Mouse (Mus musculus) liver, postnatal 0 days (tissue): ENCODE data around the gene Mon2. TPM values are rescaled to one million over a fixed set of nuclear protein-coding genes. Genes with fewer than 3 reads are reported as not detected.
A peak's percentile ranks its signal among the peaks of the same experiment; 100 is the strongest.

Experiments used
- ATAC-seq: fragments of 200-750 bp; cut with Nextera tagmentation; 2 replicates; pipeline ENCODE4 v1.8.0; 2017; ENCODE audit warnings: mild to moderate bottlenecking, moderate library complexity
- DNase-seq: peaks from one replicate; pipeline ENCODE4 v3.0.0-alpha.2; 2016
- H3K27ac ChIP-seq: fragments of 300-500 bp; sonication (generic); 2 replicates; pipeline ENCODE4 v1.5.1; 2014; ENCODE audit warnings: antibody characterized with exemption, moderate library complexity, mild to moderate bottlenecking, low read depth
- H3K27me3 ChIP-seq: fragments of 300-500 bp; sonication (generic); 2 replicates; pipeline ENCODE4 v1.6.1; 2014; ENCODE audit warnings: low read length, control low read depth, mixed read lengths; ENCODE audit not compliant: insufficient read depth
- H3K36me3 ChIP-seq: fragments of 300-500 bp; sonication (generic); replicated peaks from 2 replicates; pipeline ENCODE4 v1.6.1; 2014; ENCODE audit warnings: mild to moderate bottlenecking, control low read depth, low read length, moderate library complexity, mixed read lengths; ENCODE audit not compliant: insufficient read depth
- H3K4me1 ChIP-seq: fragments of 300-500 bp; sonication (generic); 2 replicates; pipeline ENCODE4 v1.6.1; 2014; ENCODE audit warnings: antibody characterized with exemption, mild to moderate bottlenecking, control low read depth; ENCODE audit not compliant: insufficient read depth
- H3K4me2 ChIP-seq: fragments of 300-500 bp; sonication (generic); 2 replicates; pipeline ENCODE4 v1.6.1; 2014; ENCODE audit warnings: low read depth, mild to moderate bottlenecking, low read length, moderate library complexity, mixed read lengths
- H3K4me3 ChIP-seq: fragments of 300-500 bp; sonication (generic); 2 replicates; pipeline ENCODE4 v1.5.1; 2014; ENCODE audit warnings: low read depth, low read length
- H3K9ac ChIP-seq: fragments of 300-500 bp; sonication (generic); replicated peaks from 2 replicates; pipeline ENCODE4 v1.6.1; 2014; ENCODE audit warnings: mild to moderate bottlenecking, moderate library complexity
- H3K9me3 ChIP-seq: fragments of 300-500 bp; sonication (generic); 2 replicates; pipeline ENCODE4 v1.6.1; 2016; ENCODE audit warnings: mild to moderate bottlenecking, control low read depth, low read length, mixed read lengths
- CTCF ChIP-seq: sonication (generic); IDR thresholded peaks from 2 replicates; pipeline ENCODE4 v1.5.1; 2016; ENCODE audit warnings: antibody characterized with exemption, low read depth
- EP300 ChIP-seq: IDR thresholded peaks from 2 replicates; pipeline ENCODE4 v1.6.1; 2016; ENCODE audit warnings: antibody characterized with exemption, low read depth, mild to moderate bottlenecking
- WGBS: fragments of 180-500 bp; shearing (Covaris S2); extraction: QIAGEN DNeasy Blood & Tissue Kit; methylation state at CpG from one replicate; pipeline ENCODE4 v1.1.7; 2014; ENCODE audit not compliant: insufficient replicate concordance; 5-methylcytosine and 5-hydroxymethylcytosine counted together
- polyA plus RNA-seq: library from polyadenylated mRNA; unstranded; fragments of >200 nt; fragmentation: Nextera tagmentation; extraction: Ambion mirVana; gene quantifications from 2 replicates; pipeline ENCODE4 v1.2.1, GENCODE M21; 2015

Mon2 gene
- polyA plus RNA-seq, 1 experiment from 2014 or later: 12.0 TPM

GRCm38 (mm10) chr10:123056463-123056862, 19.8 kb downstream of the Mon2 start:
- TF ChIP-seq CTCF (no peak), EP300 (no peak)
- H3K36me3 ChIP-seq: peaks cover 5% of the 10 kb centered on the region; the same call in 1 of the 2 replicates
- ATAC-seq (no peak), DNase-seq (no peak)
- no peaks in the 10 kb centered on the region for H3K9me3 ChIP-seq
- no peaks in the 10 kb centered on the region for H3K27me3 ChIP-seq
- H3K4me2 ChIP-seq: no peak overlapping the region
- no peaks in the 10 kb centered on the region for H3K4me1 ChIP-seq
- no peak overlapping the region for H3K9ac ChIP-seq
- WGBS: 89% methylated on average over 10 of the region's 10 CpGs
- H3K27ac ChIP-seq: no peak overlapping the region
- no peak overlapping the region for H3K4me3 ChIP-seq

GRCm38 (mm10) chr10:123055205-123056000, 20.9 kb downstream of the Mon2 start:
- ATAC-seq: no peak
- Histone ChIP-seq H3K27me3 (no peaks in the 10 kb centered on the region), H3K4me3 (no peak overlapping the region), H3K9ac (no peak overlapping the region), H3K4me2 (no peak overlapping the region), H3K27ac (no peak overlapping the region), H3K9me3 (no peaks in the 10 kb centered on the region), H3K36me3 (peaks cover 12% of the 10 kb centered on the region; the same call in 1 of the 2 replicates), H3K4me1 (no peaks in the 10 kb centered on the region)
- no peak for TF ChIP-seq CTCF
- no peak for DNase-seq
- WGBS: 83% methylated on average over 9 of the region's 9 CpGs

GRCm38 (mm10) chr10:123053557-123053956, 22.7 kb downstream of the Mon2 start:
- peaks cover 13% of the 10 kb centered on the region; the same call in 1 of the 2 replicates for H3K36me3 ChIP-seq
- no peak for TF ChIP-seq CTCF
- no peak for TF ChIP-seq EP300
- H3K4me2 ChIP-seq: no peak overlapping the region
- no peaks in the 10 kb centered on the region for H3K27me3 ChIP-seq
- ATAC-seq (no peak), DNase-seq (no peak)
- WGBS: 79% methylated on average over 4 of the region's 4 CpGs
- H3K4me3 ChIP-seq: no peak overlapping the region
- H3K9me3 ChIP-seq: no peaks in the 10 kb centered on the region
- no peak overlapping the region for H3K9ac ChIP-seq
- H3K4me1 ChIP-seq: no peaks in the 10 kb centered on the region
- H3K27ac ChIP-seq: no peak overlapping the region

- ATAC-seq: no peak
- no peaks in the 10 kb centered on the region for H3K27me3 ChIP-seq
- no peak overlapping the region for H3K9ac ChIP-seq
- H3K4me3 ChIP-seq: no peak overlapping the region
- no peak overlapping the region for H3K4me2 ChIP-seq
- H3K4me1 ChIP-seq: no peaks in the 10 kb centered on the region
- H3K36me3 ChIP-seq: peaks cover 12% of the 10 kb centered on the region; the same call in 1 of the 2 replicates
- no peak for TF ChIP-seq CTCF
- no peak for TF ChIP-seq EP300
- no peak overlapping the region for H3K27ac ChIP-seq
- WGBS: 70% methylated on average over 7 of the region's 7 CpGs
- peak; percentile 41 for DNase-seq
- no peaks in the 10 kb centered on the region for H3K9me3 ChIP-seq
These were observed 24.3 kb downstream of the Mon2 start for GRCm38 (mm10) chr10:123052021-123052420.

GRCm38 (mm10) chr10:123048730-123049129, 27.6 kb downstream of the Mon2 start:
- Histone ChIP-seq H3K27me3 (no peaks in the 10 kb centered on the region), H3K4me1 (no peaks in the 10 kb centered on the region), H3K4me2 (no peak overlapping the region), H3K36me3 (peaks cover 32% of the 10 kb centered on the region), H3K27ac (no peak overlapping the region), H3K4me3 (no peak overlapping the region), H3K9ac (no peak overlapping the region), H3K9me3 (no peaks in the 10 kb centered on the region)
- ATAC-seq: no peak
- 84% methylated on average over 1 of the region's 1 CpGs for whole genome bisulfite sequencing
- no peak for DNase-seq
- TF ChIP-seq CTCF (no peak), EP300 (no peak)

- H3K9ac ChIP-seq: no peak overlapping the region
- H3K9me3 ChIP-seq: no peaks in the 10 kb centered on the region
- TF ChIP-seq EP300: no peak
- TF ChIP-seq CTCF: no peak
- 76% methylated on average over 2 of the region's 2 CpGs for WGBS
- H3K4me3 ChIP-seq: no peak overlapping the region
- no peak overlapping the region for H3K27ac ChIP-seq
- ATAC-seq: no peak
- H3K4me1 ChIP-seq: no peaks in the 10 kb centered on the region
- peaks cover 50% of the 10 kb centered on the region for H3K36me3 ChIP-seq
- no peak for DNase-seq
- H3K4me2 ChIP-seq: no peak overlapping the region
- no peaks in the 10 kb centered on the region for H3K27me3 ChIP-seq
These were observed 36.4 kb downstream of the Mon2 start for GRCm38 (mm10) chr10:123039936-123040335.
